Mouse (Mus musculus) bone marrow macrophage, adult 2 months (primary cell): ENCODE results near the gene Slc19a1.

ENCODE experiments used
- CTCF ChIP-seq: IDR thresholded peaks from 2 replicates; pipeline ENCODE4 v1.5.1; 2012; ENCODE audit warnings: low read depth, mild to moderate bottlenecking, low read length, moderate library complexity
- POLR2A ChIP-seq: IDR thresholded peaks from 2 replicates; pipeline ENCODE4 v1.6.1; 2012; ENCODE audit warnings: mild to moderate bottlenecking, low read depth, low read length, borderline replicate concordance

DNA sequence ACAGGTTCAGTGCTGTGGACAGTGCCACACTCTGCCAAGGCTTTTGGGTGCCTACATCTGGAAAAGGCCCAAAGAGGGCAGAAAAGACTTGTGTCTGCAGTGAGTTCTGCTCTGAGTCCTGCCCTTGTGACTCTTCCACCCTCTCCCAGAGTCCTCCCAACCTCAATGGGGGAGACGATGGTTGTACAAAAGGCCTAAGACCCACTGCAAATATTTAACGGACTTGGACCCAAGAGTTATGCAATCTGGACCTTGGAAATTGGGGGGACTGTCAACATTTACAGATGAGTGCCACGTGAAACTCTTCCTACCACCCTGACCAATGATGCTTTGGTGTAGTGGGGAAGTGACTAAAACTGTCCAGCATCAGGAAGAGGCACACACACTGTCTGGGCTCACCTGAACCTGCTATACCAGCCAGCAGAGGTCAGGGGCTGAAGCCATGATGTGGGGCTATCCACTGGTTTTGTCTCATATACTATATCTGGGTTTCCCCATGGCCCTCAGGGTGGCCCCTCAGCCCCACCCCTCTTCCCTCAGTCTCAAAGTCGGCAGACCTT is 59.6 kb downstream of the Slc19a1 start:
- no peak for TF ChIP-seq CTCF
- TF ChIP-seq POLR2A = no peak
